Mouse (Mus musculus) heart, embryonic 14.5 days (tissue): Measurements from ENCODE around the gene Lrrtm1. TPM values are rescaled to one million over a fixed set of nuclear protein-coding genes. Genes with fewer than 3 reads are reported as not detected.

Experiments
- ATAC-seq: fragments of 200-750 bp; cut with Nextera tagmentation; 2 replicates; pipeline ENCODE4 v1.8.0; 2017; ENCODE audit warnings: low read depth, moderate TSS enrichment; ENCODE audit not compliant: insufficient number of reproducible peaks, insufficient read depth, low FRiP score
- H3K27ac ChIP-seq, 2 experiments: fragments of 200-500 bp in 1 of 2; fragments of 300-500 bp in 1 of 2; sonication (generic) in 1 of 2; replicated peaks in 1 of 2; 2 replicates each; pipeline ENCODE4 v1.5.1; 2012 to 2014; ENCODE audit warnings: low read depth in 2 of 2, low read length in 2 of 2, control low read depth in 1 of 2, mild to moderate bottlenecking in 1 of 2, mixed read lengths in 1 of 2; ENCODE audit not compliant: control insufficient read depth in 1 of 2, insufficient read depth in 1 of 2
- H3K27me3 ChIP-seq: fragments of 300-500 bp; sonication (generic); 2 replicates; pipeline ENCODE4 v1.6.1; 2014; ENCODE audit warnings: mild to moderate bottlenecking, low read length, control low read depth; ENCODE audit not compliant: control insufficient read depth, insufficient read depth
- H3K36me3 ChIP-seq: fragments of 300-500 bp; sonication (generic); 2 replicates; pipeline ENCODE4 v1.6.1; 2014; ENCODE audit warnings: mild to moderate bottlenecking, control low read depth, low read length, mixed read lengths; ENCODE audit not compliant: control insufficient read depth, insufficient read depth
- H3K4me1 ChIP-seq, 2 experiments: fragments of 200-500 bp in 1 of 2; fragments of 300-500 bp in 1 of 2; sonication (generic) in 1 of 2; 2 replicates each; pipeline ENCODE4 v1.6.1; 2012 to 2014; ENCODE audit warnings: low read length in 2 of 2, control low read depth in 1 of 2, mixed read lengths in 1 of 2; ENCODE audit not compliant: control insufficient read depth in 2 of 2, insufficient read depth in 2 of 2
- H3K4me2 ChIP-seq: fragments of 300-500 bp; sonication (generic); 2 replicates; pipeline ENCODE4 v1.6.1; 2014; ENCODE audit warnings: mild to moderate bottlenecking, low read length
- H3K4me3 ChIP-seq, 2 experiments: fragments of 200-500 bp in 1 of 2; fragments of 300-500 bp in 1 of 2; sonication (generic) in 1 of 2; 2 replicates each; pipeline ENCODE4 v1.5.1; 2012 to 2014; ENCODE audit warnings: low read length in 2 of 2, mild to moderate bottlenecking in 2 of 2, control low read depth in 1 of 2, low read depth in 1 of 2, moderate library complexity in 1 of 2; ENCODE audit not compliant: control insufficient read depth in 1 of 2, insufficient read depth in 1 of 2
- H3K9ac ChIP-seq: fragments of 300-500 bp; sonication (generic); 2 replicates; pipeline ENCODE4 v1.6.1; 2014; ENCODE audit warnings: mild to moderate bottlenecking, low read length
- H3K9me3 ChIP-seq: fragments of 300-500 bp; sonication (generic); 2 replicates; pipeline ENCODE4 v1.6.1; 2016; ENCODE audit warnings: low read length, control low read depth; ENCODE audit not compliant: control insufficient read depth
- WGBS: fragments of 180-500 bp; shearing (Covaris S2); extraction: QIAGEN DNeasy Blood & Tissue Kit; methylation state at CpG from one replicate; pipeline ENCODE4 v1.1.7; 2014; 5-methylcytosine and 5-hydroxymethylcytosine counted together
- polyA plus RNA-seq: library from polyadenylated mRNA; unstranded; fragments of >200 nt; fragmentation: Nextera tagmentation; extraction: Ambion mirVana; gene quantifications from 2 replicates; pipeline ENCODE4 v1.2.1, GENCODE M21; 2014

Gene Lrrtm1
- polyA plus RNA-seq, 1 experiment from 2014 or later = 1.1 TPM

DNA sequence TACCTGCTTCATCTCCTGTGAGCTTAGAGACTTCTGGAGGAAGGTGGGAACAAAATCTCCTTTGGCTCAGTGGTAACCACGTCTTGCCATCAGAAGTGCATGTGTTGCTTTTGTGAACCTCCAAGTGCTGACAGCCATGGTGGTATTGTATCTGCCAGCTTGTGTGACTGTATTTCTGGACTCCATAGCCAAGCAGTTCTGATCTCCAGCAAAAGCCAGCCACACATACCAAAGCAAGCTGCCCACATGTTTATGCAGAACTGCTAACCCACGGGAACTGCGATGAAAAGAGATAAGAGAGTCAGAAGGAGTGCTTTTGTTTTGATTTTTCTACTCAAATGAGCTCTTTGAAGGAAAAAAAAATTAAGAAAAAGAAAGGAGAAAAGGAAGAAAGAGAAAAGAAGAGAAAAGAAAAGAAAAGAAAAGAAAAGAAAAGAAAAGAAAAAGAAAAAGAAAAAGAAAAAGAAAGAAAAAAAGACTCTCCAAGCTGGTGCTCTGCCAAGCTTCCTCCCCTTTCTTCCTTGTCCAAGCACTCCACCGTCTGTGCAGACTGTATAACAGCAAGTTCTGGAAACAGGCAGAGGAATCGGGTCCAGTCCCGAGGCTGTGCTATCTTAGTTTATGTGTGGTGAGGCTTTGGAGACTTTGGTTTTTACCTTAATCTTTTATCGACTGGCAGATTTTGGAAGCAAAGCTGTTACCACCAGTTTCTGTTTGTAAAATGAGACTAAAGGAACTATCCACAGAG is 15.0 kb downstream of the Lrrtm1 start:
- no peak for ATAC-seq
- no peak overlapping the region for H3K9ac ChIP-seq
- H3K27me3 ChIP-seq = no peaks in the 10 kb centered on the region
- 22% methylated on average over 7 of the region's 7 CpGs for WGBS
- no peaks in the 10 kb centered on the region for H3K4me1 ChIP-seq
- H3K36me3 ChIP-seq = no peaks in the 10 kb centered on the region
- no peak overlapping the region for H3K27ac ChIP-seq
- H3K9me3 ChIP-seq = no peaks in the 10 kb centered on the region
- H3K4me2 ChIP-seq = no peak overlapping the region
- H3K4me3 ChIP-seq = no peak overlapping the region

DNA sequence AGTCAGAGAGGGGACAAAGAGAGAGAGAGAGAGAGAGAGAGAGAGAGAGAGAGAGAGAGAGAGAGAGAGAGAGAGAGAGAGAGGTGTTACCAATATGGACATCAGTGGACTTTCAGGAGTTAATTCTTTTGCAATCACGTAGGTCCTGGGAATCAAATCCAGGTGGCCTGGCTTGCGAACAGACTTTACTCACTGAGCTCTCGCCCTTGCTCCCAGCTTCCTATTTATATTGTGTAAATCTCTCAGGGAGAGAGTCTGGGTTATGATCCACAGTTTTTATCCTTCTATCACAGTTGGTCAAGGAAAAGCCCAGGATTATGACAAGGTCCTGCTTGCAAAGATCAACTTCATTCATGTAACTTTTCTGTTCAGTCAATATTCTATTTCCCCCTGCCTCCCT is 22.7 kb downstream of the Lrrtm1 start:
- no peaks in the 10 kb centered on the region for H3K9me3 ChIP-seq
- 68% methylated on average over 3 of the region's 3 CpGs for WGBS
- no peak overlapping the region for H3K4me2 ChIP-seq
- H3K4me1 ChIP-seq = no peaks in the 10 kb centered on the region
- H3K36me3 ChIP-seq = no peaks in the 10 kb centered on the region
- H3K27me3 ChIP-seq = no peaks in the 10 kb centered on the region
- ATAC-seq = no peak
- no peak overlapping the region for H3K27ac ChIP-seq
- no peak overlapping the region for H3K4me3 ChIP-seq
- H3K9ac ChIP-seq = no peak overlapping the region

DNA sequence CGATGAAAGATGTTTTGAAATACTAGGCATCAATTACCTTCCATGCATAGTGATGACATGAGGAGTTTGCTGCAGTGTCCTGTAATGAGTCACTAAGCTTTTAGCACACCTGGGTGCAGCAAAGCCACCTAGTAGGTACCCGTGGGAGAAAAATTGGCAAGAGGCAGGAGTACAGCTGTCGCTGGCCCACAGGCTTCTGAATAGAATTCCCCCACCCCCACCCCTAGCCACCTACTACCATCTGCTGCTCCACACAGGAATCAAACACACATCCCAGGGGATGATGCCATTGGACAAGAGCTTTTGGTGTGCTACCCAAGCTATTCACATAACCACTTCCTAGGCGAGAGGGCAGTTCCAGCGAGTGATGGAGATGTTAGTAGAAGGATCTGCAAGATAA is 36.3 kb downstream of the Lrrtm1 start:
- H3K4me2 ChIP-seq = no peak overlapping the region
- H3K4me3 ChIP-seq = no peak overlapping the region
- no peaks in the 10 kb centered on the region for H3K9me3 ChIP-seq
- no peak overlapping the region for H3K9ac ChIP-seq
- no peak for ATAC-seq
- no peaks in the 10 kb centered on the region for H3K4me1 ChIP-seq
- no peaks in the 10 kb centered on the region for H3K27me3 ChIP-seq
- no peak overlapping the region for H3K27ac ChIP-seq
- 78% methylated on average over 5 of the region's 5 CpGs for WGBS
- H3K36me3 ChIP-seq = no peaks in the 10 kb centered on the region

DNA sequence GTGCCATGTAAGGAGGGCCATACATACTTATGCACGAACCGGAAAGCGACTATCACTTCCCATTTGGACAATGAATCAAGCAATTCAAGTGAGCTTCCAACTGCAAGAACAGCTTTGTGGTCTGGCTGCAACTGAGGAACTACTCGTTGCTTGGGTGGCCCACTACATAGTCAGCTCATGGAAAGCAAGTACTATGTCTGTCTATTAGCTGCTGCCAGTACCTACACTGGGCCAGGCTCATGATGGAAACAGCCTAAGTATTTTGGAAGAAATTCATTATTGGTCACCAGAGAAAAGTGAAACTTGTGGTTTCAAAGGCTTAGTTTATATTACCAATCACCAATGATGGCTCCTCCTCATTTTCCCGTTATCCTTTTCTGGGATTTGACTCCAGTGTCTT is 43.8 kb downstream of the Lrrtm1 start:
- Histone ChIP-seq H3K36me3 (no peaks in the 10 kb centered on the region), H3K4me1 (no peaks in the 10 kb centered on the region), H3K27ac (no peak overlapping the region), H3K4me2 (no peak overlapping the region), H3K4me3 (no peak overlapping the region), H3K27me3 (no peaks in the 10 kb centered on the region), H3K9ac (no peak overlapping the region), H3K9me3 (no peaks in the 10 kb centered on the region)
- 87% methylated on average over 5 of the region's 5 CpGs for WGBS
- ATAC-seq = no peak

DNA sequence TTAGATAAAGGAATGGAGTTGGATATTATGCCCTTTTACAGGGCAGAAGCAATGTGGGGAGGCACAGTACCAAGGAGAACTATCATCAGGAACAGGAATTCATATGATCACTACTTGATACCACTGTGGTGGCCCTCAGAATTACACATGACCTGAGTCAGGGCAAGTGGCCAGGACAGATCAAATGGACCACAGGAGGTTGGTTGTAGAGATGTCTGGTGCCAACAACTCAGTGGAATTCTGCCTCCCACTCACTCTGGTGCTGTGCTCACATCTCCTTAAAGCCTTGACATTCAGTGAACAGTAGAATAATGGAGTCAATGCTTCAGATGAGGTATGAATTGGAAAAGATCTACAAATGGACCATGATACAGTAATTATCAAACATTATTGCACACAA is 45.9 kb downstream of the Lrrtm1 start:
- Histone ChIP-seq H3K4me1 (no peaks in the 10 kb centered on the region), H3K4me3 (no peak overlapping the region), H3K27ac (no peak overlapping the region)

DNA sequence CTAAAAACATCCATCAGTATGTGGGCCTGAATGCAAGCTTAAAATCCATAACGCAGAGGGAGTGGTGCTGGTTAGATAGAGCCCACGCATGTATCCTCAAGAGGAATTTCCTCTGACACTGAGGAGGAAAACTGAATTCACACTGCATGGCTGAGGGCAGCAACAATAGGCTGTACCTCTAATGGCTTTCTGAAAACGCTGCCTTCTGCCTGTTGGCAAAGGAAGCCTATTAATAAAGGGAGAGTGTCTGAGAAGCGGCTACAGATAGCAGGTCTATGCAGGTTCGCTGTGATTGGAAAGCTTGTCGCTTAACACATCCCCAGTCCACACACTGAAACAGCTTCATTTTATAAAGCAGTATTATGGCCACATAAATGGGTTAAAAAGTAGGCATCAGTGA is 48.9 kb downstream of the Lrrtm1 start:
- 55% methylated on average over 6 of the region's 6 CpGs for WGBS
- Histone ChIP-seq H3K4me1 (no peaks in the 10 kb centered on the region), H3K36me3 (no peaks in the 10 kb centered on the region), H3K4me3 (no peak overlapping the region), H3K27ac (no peak overlapping the region), H3K4me2 (no peak overlapping the region), H3K27me3 (no peaks in the 10 kb centered on the region), H3K9ac (no peak overlapping the region), H3K9me3 (no peaks in the 10 kb centered on the region)
- ATAC-seq = no peak

More for the DNA sequence above, 45.9 kb downstream of the Lrrtm1 start:
- H3K9ac ChIP-seq = no peak overlapping the region
- no peaks in the 10 kb centered on the region for H3K27me3 ChIP-seq
- ATAC-seq = no peak
- H3K36me3 ChIP-seq = no peaks in the 10 kb centered on the region
- no peaks in the 10 kb centered on the region for H3K9me3 ChIP-seq
- no peak overlapping the region for H3K4me2 ChIP-seq

DNA sequence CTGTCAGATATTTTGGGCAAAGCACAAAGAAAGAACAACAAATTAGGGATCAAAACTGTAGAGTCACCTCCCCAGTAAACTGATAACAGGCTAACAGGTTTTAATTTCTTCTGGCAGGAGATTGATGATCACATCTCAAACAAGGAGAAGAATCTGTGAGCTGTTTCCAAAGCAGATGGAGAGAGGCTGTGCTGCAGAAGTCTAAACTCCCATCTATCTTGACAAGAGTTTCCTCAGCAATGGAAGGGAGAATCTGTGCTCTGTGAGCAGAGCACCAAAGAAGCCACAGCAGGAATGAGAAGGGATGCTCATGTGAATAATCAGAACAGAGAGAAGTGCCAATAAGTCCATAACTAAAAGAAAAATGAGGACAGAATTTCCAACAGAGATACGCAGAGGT is 58.8 kb downstream of the Lrrtm1 start:
- WGBS = 84% methylated on average over 1 of the region's 1 CpGs
- no peaks in the 10 kb centered on the region for H3K4me1 ChIP-seq
- H3K9ac ChIP-seq = no peak overlapping the region
- no peak overlapping the region for H3K4me2 ChIP-seq
- H3K9me3 ChIP-seq = no peaks in the 10 kb centered on the region
- H3K27ac ChIP-seq = no peak overlapping the region
- H3K27me3 ChIP-seq = no peaks in the 10 kb centered on the region
- no peaks in the 10 kb centered on the region for H3K36me3 ChIP-seq
- ATAC-seq = no peak
- no peak overlapping the region for H3K4me3 ChIP-seq

DNA sequence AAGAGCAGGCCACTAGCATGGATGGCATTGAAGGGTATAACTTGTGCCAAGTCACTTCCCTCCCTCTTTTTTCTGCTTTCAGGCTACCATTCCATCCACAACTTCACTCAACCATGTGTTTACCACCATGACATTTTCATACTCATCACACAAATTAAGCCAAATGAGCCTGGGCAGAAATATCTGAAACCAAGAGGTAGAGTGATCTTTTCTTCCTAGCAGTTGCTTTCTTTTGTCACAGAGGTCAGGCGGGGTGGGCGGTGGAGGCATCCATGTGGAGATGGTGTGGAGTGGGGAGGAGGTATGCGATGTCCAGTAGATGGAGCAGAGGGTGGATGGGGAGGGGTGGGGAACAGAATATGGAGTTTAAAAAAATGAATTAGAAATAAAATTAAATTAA is 64.3 kb downstream of the Lrrtm1 start:
- H3K4me2 ChIP-seq = no peak overlapping the region
- H3K4me1 ChIP-seq = no peaks in the 10 kb centered on the region
- no peaks in the 10 kb centered on the region for H3K9me3 ChIP-seq
- H3K36me3 ChIP-seq = no peaks in the 10 kb centered on the region
- H3K27me3 ChIP-seq = no peaks in the 10 kb centered on the region
- no peak overlapping the region for H3K4me3 ChIP-seq
- WGBS = 90% methylated on average over 3 of the region's 3 CpGs
- no peak for ATAC-seq
- no peak overlapping the region for H3K9ac ChIP-seq
- no peak overlapping the region for H3K27ac ChIP-seq
